Mouse (Mus musculus): ENCODE data around the gene Itga10.

DNA sequence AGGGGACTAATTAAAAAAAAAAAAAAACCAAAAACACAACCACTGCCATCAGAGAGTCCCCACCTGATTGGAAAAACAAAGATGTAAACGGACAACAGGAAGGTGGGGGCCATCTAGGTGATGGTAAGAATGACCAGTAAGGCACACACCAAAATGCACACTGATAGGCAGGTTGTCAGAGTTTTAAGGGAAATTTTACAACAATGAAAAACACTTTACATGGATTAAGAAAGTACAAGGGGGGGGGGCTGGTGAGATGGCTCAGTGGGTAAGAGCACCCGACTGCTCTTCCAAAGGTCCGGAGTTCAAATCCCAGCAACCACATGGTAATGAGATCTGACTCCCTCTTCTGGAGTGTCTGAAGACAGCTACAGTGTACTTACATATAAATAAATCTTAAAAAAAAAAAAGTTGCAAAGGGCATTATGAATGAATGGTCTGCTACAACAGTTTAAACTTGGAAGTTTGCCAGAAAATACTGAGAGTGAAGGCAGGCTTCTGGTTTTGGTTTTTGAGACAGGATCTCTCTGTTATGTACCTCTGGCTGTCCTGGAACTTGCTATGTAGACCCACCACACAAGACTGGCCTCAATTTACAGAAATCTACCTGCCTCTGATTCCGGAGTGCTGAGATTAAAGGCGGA is 23.2 kb downstream of the Itga10 start:
- TF ChIP-seq CTCF (IDR thresholded peaks at IDR 0.05; ENCODE audit: extremely low read depth, insufficient read length, insufficient replicate concordance, low read depth, low read length) (no peak), POLR2A (IDR thresholded peaks at IDR 0.05; ENCODE audit: low read depth, low read length) (no peak)
